Mouse (Mus musculus) mouse embryonic stem cell (cell line): ENCODE measurements around the gene Tbc1d22a.

Experiments used
- in situ Hi-C, 2 experiments: fragments of 300-500 bp; cut with MboI; formaldehyde crosslinking; loops; 1 replicate in 1 of 2; 3 replicates in 1 of 2; pipeline ENCODE4 v1.14.3; 2019 to 2020; ENCODE audit warnings: low sequenced_read_pairs in 2 of 2, low pct_unique_long_range_greater_than_20kb in 1 of 2, mixed read lengths in 1 of 2; ENCODE audit not compliant: unreplicated experiment in 1 of 2

The Tbc1d22a gene

DNA sequence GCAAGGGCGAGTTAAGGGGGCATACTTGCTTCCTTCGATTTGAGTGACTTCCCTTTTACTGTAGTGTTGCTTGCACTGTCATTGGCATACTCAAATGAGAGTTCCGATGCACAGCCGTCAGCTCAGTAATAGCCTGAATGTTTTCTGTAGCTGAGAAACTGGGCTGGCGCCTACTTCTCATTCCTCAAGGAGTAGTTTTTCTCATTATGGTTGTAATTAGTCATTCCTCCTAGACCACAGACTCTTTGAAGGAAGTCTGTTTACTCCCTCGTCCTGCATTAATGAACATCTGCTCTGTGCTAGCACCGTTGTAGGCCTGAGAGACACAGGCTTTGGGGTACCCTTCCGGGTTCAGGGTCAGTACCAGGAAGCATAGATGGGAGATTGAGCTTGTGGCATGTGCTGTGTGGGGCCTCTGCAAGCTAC, 130.7 kb downstream of the Tbc1d22a start:
- in situ Hi-C loops = no loop called here

- in situ Hi-C loops = no loop called here
These were observed 131.6 kb downstream of the Tbc1d22a start for GRCm38 (mm10) chr15:86345907-86346306.

GRCm38 (mm10) chr15:86346606-86347005, 132.3 kb downstream of the Tbc1d22a start:
- in situ Hi-C loops = no loop called here

- in situ Hi-C loops = no loop called here
These were observed 140.7 kb downstream of the Tbc1d22a start for GRCm38 (mm10) chr15:86354932-86355331.

GRCm38 (mm10) chr15:86355857-86356256, 141.6 kb downstream of the Tbc1d22a start:
- in situ Hi-C loops = no loop called here

GRCm38 (mm10) chr15:86360376-86360775, 146.1 kb downstream of the Tbc1d22a start:
- in situ Hi-C loops = no loop called here

DNA sequence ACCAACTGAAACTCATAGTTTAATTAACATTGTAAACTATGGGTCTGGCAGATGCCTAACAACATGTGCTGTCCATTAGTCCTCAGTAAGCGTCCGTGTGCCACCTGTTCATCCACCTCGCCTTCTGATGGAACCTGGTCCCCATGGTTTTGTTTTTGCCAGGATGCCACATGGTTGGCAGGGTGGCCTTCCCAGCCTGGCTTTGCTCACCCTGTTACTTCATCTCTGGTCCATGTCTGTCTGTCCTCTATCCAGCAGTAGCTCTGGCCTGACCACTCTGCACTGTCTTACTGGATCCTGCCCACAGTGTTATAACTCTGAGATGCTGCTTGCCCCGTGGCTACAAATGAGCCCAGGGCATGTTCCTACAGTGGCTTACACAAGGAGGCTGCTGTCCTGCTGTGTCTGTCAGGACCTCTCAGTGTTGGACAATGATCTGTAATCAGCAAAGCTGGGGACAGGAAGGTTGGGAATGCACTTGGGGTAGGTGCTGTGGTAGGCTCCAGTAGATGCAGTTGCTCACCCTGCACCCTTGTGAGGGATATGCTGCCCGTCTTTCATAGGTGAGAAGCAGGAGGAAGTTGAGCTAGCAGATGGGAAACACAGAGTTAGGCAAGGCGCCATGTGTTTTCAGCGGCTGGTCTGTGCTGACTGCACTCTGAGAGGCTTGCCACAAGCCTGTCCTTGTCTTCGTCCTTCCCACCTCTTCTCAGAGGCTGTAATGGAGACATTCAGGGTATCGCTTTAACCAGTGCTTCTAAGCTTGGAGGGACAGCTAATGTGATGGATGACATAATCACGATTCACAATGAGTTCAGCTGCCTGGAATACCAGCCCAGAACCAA, 148.3 kb downstream of the Tbc1d22a start:
- in situ Hi-C loops = no loop called here

GRCm38 (mm10) chr15:86363841-86364295, 149.6 kb downstream of the Tbc1d22a start:
- in situ Hi-C loops = no loop called here

GRCm38 (mm10) chr15:86364948-86365658, 150.8 kb downstream of the Tbc1d22a start:
- in situ Hi-C loops = no loop called here

DNA sequence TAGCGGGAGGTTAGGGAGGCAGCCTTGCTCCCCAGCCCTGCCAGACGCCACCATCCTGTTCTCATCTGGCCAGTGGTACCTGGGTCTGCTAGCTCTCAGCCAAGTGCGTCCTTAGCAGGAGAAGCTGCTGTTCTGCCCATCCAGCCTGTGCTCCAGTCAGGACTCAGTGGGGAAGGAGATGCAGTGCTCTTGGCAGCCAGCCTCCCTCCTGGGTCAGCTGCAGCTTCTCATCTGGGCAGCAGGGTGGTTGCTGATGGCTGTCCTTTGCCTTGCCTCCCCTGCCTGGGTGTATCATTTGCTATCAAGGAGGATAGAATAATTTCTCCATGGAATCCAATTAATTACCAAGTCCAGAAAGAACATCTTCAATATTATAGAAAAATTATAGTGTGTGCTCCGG, 152.5 kb downstream of the Tbc1d22a start:
- in situ Hi-C loops = no loop called here

DNA sequence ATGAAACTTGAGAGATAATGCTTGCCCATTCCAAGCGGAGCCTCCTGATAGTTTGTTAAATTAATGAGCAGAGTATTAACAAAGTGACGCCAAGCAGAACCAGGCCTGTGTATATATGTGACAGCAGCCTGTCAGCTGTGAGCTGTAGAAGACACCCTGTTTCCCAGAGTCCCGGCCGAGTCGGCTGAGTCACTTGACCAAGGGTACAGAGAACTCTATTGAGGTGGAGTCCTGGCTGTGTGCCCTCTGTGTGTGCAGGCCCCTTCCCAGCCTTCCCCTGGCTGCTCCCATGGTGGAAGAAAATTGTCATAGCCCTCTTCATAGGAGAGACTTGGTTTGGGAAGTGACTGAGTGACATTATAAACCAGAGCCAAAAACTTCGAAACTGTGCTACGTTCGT, 153.0 kb downstream of the Tbc1d22a start:
- in situ Hi-C loops = no loop called here

DNA sequence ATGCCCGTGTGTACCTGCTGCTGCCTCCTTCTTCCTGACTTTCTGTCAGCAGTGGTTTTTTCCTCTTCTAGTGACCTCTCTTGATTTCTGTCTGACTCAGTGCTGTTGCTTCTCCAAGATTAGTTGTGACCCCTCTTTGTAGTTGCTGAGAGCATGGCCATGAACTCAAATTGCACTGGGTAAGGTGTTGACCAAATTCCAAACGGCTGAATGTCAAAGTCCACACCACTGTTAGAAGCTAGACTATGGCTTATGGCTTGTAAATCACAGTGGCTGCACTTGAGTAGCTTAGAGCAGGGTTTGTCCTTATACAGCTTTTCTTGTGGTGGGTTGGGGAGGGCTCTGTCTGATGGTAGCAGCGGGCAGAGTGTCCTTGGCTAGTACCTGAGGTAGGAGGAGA, 156.6 kb downstream of the Tbc1d22a start:
- in situ Hi-C loops = no loop called here

DNA sequence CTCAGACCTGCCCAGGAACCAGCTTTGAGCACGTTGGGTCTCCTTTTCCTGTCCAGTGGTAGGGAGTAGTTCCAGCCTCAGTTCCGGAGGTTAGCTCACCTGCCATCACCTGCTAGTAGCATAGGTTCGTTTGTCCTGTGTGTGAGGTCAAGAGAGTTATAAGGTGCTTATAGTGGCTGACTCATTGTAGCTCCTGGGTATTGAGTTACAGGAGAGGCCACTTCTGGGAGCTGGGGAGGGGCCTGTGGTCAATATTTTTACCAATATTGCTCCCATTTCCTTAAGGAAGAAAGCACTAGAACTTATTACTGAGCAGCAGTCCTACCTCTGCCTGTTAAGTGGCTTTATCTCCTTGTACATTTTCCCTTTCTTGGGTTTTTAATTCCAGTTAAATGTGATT, 161.0 kb downstream of the Tbc1d22a start:
- in situ Hi-C loops = no loop called here

GRCm38 (mm10) chr15:86375860-86376394, 161.7 kb downstream of the Tbc1d22a start:
- in situ Hi-C loops = no loop called here

GRCm38 (mm10) chr15:86383278-86383677, 169.0 kb downstream of the Tbc1d22a start:
- in situ Hi-C loops = no loop called here

DNA sequence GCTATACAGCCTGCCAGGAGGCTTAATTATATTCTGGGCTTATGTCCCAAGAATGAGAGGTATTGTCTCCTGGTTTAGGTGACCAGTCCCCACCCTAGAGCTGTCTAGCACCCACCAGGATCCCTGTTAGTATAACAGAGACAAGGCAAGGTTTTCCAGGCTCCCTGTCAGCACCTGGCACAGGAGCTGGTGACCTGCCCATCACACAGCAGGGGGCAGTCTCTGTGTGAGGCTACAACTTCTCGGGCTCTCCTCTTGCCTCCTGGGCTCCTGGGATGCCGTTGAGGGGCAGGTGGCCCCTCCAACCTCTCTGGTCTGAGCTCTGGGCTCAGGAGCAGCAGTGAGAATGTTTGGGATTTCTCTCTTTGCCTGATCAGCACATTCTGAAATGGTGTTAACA, 171.2 kb downstream of the Tbc1d22a start:
- in situ Hi-C loops = no loop called here

GRCm38 (mm10) chr15:86386325-86386724, 172.1 kb downstream of the Tbc1d22a start:
- in situ Hi-C loops = no loop called here

GRCm38 (mm10) chr15:86388597-86388996, 174.3 kb downstream of the Tbc1d22a start:
- in situ Hi-C loops = no loop called here

- in situ Hi-C loops = no loop called here
These were observed 190.6 kb downstream of the Tbc1d22a start for GRCm38 (mm10) chr15:86404866-86405265.
